20 mouse cellular contexts compared by ENCODE assay signal in the genomic region with DNA sequence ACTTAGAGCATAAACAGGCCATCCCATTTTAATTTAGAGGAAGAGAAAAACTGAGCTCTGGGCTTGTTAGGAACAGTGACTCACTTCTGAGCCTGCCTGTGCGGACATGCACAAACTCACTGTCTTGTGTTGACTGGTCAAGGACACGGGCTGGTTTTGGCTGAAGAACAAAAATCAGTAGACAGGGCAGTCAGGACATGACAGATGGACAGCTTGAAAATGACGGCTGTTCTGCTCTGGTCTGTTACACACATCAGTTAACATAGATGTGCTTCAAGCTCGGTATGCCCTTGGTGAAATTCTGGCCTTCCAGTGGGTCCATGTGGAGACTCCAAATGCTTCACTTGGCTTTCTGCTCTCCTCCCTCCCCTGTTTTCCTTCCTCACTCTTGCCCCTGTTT.
DNase-seq lines count a peak whose midpoint lies in the region; ATAC-seq and TF ChIP-seq lines count a peak whose summit lies in the region.
"Had no signal": no experiment of that assay in that cellular context is flagged by ENCODE, and none has a peak within 500 bp of the region (broad histone marks: within the 10 kb centered on the region; RNA-seq: fewer than 3 reads in every experiment).

No protein-coding gene starts in this region.

- H3K4me2 ChIP-seq in lung, postnatal 0 days (replicated peaks; ENCODE audit: low read depth, low read length) = no peak overlapping the region
- H3K4me2 ChIP-seq: embryonic facial prominence, embryonic 12.5 days; midbrain, embryonic 13.5 days had no signal

- no peaks in the 10 kb centered on the region for H3K27me3 ChIP-seq in heart, embryonic 10.5 days (ENCODE audit: insufficient read depth, poor library complexity, severe bottlenecking)
- H3K27me3 ChIP-seq in embryonic facial prominence, embryonic 10.5 days (replicated peaks; ENCODE audit: low read depth, poor library complexity, severe bottlenecking) = no peaks in the 10 kb centered on the region
- H3K27me3 ChIP-seq in lung, postnatal 0 days (replicated peaks; ENCODE audit: insufficient read depth, low read length) = no peaks in the 10 kb centered on the region
- H3K27me3 ChIP-seq: embryonic facial prominence, embryonic 12.5 days; midbrain, embryonic 13.5 days had no signal

- H3K27ac ChIP-seq in heart, embryonic 10.5 days = no peak overlapping the region
- no peak overlapping the region for H3K27ac ChIP-seq in embryonic facial prominence, embryonic 10.5 days (replicated peaks)
- H3K27ac ChIP-seq in lung, postnatal 0 days (ENCODE audit: low read length) = no peak overlapping the region
- H3K27ac ChIP-seq: embryonic facial prominence, embryonic 12.5 days; midbrain, embryonic 13.5 days had no signal

- TF ChIP-seq CTCF in lung, postnatal 0 days (IDR thresholded peaks at IDR 0.05) = no peak

- no peak for TF ChIP-seq EP300 in lung, postnatal 0 days (IDR thresholded peaks at IDR 0.05)

- no peaks in the 10 kb centered on the region for H3K9me3 ChIP-seq in heart, embryonic 10.5 days
- H3K9me3 ChIP-seq in embryonic facial prominence, embryonic 10.5 days = no peaks in the 10 kb centered on the region
- no peaks in the 10 kb centered on the region for H3K9me3 ChIP-seq in lung, postnatal 0 days (ENCODE audit: low read length)
- H3K9me3 ChIP-seq: embryonic facial prominence, embryonic 12.5 days; midbrain, embryonic 13.5 days had no signal

- 77% methylated on average over 4 of the region's 4 CpGs for WGBS in heart, embryonic 10.5 days
- WGBS in embryonic facial prominence, embryonic 10.5 days = 84% methylated on average over 4 of the region's 4 CpGs
- WGBS in lung, postnatal 0 days = 81% methylated on average over 4 of the region's 4 CpGs

- no peak overlapping the region for H3K9ac ChIP-seq in lung, postnatal 0 days (replicated peaks; ENCODE audit: low read depth)
- H3K9ac ChIP-seq: embryonic facial prominence, embryonic 12.5 days; midbrain, embryonic 13.5 days had no signal

- no peak for ATAC-seq in lung, postnatal 0 days
- ATAC-seq: forebrain, embryonic 14.5 days; midbrain, embryonic 13.5 days had no signal

- H3K4me1 ChIP-seq in heart, embryonic 10.5 days = no peaks in the 10 kb centered on the region
- peaks cover 7% of the 10 kb centered on the region; the same call in 1 of the 2 replicates for H3K4me1 ChIP-seq in embryonic facial prominence, embryonic 10.5 days
- H3K4me1 ChIP-seq in lung, postnatal 0 days (ENCODE audit: insufficient read depth, low read depth, low read length) = no peaks in the 10 kb centered on the region
- H3K4me1 ChIP-seq: embryonic facial prominence, embryonic 12.5 days; midbrain, embryonic 13.5 days had no signal

- DNase-seq in heart, embryonic 10.5 days (ENCODE audit: low spot score) = peak; percentile 77
- DNase-seq in heart, adult 18-20 months = no peak
- peak; percentile 86 to 91 for DNase-seq in adrenal gland, adult (ENCODE audit: inconsistent age in 2 of 2, low spot score in 1 of 2)
- peak; percentile 78 to 82 for DNase-seq in adrenal gland, postnatal 36 days
- DNase-seq in cerebellum, postnatal 10 days = peak; percentile 87 to 89
- no peak for DNase-seq in layer of hippocampus, postnatal 10 days (ENCODE audit: low spot score in 2 of 2)
- DNase-seq in embryonic facial prominence, embryonic 10.5 days (ENCODE audit: low spot score) = no peak
- DNase-seq in lung, postnatal 0 days (ENCODE audit: low spot score) = no peak
- DNase-seq: gastrocnemius, postnatal 14 days; kidney, adult 9 months; kidney, postnatal 4 days; layer of hippocampus, adult 9-11 months; liver; lung, postnatal 10 days had no signal

- no peaks in the 10 kb centered on the region for H3K36me3 ChIP-seq in heart, embryonic 10.5 days
- H3K36me3 ChIP-seq in embryonic facial prominence, embryonic 10.5 days (replicated peaks) = no peaks in the 10 kb centered on the region
- H3K36me3 ChIP-seq in lung, postnatal 0 days (ENCODE audit: insufficient read depth, low read length) = no peaks in the 10 kb centered on the region
- H3K36me3 ChIP-seq: embryonic facial prominence, embryonic 12.5 days; G1E; midbrain, embryonic 13.5 days had no signal

- no peak overlapping the region for H3K4me3 ChIP-seq in heart, embryonic 10.5 days
- H3K4me3 ChIP-seq in embryonic facial prominence, embryonic 10.5 days = no peak overlapping the region
- H3K4me3 ChIP-seq in lung, postnatal 0 days (ENCODE audit: low read depth, low read length) = no peak overlapping the region
- H3K4me3 ChIP-seq: embryonic facial prominence, embryonic 12.5 days; erythroblast, embryonic 14.5 days; midbrain, embryonic 13.5 days; myocyte had no signal

Comparison
In these comparisons a context has a peak if more than half of its experiments do, and no peak if none do; other contexts are left out.
1. DNase-seq: peak in heart, embryonic 10.5 days (single experiment), adrenal gland, adult (2 of 2), adrenal gland, postnatal 36 days (2 of 2) and cerebellum, postnatal 10 days (2 of 2); none in heart, adult 18-20 months (0 of 2), layer of hippocampus, postnatal 10 days (0 of 2), embryonic facial prominence, embryonic 10.5 days (single experiment) and lung, postnatal 0 days (single experiment).